Mouse (Mus musculus) bone marrow, adult 2 months (tissue): ENCODE data around the gene Myh14. TPM values are rescaled to one million over a fixed set of nuclear protein-coding genes. Genes with fewer than 3 reads are reported as not detected.

Experiments
- H3K27ac ChIP-seq: fragments of 200-500 bp; 2 replicates; pipeline ENCODE4 v1.5.1; 2012; ENCODE audit warnings: low read depth, mild to moderate bottlenecking, control low read depth, inconsistent platforms, low read length; ENCODE audit not compliant: control insufficient read depth, poor library complexity, insufficient read depth
- H3K4me1 ChIP-seq: fragments of 200-500 bp; 2 replicates; pipeline ENCODE4 v1.6.1; 2011; ENCODE audit warnings: low read length; ENCODE audit not compliant: control insufficient read depth, insufficient read depth
- H3K4me3 ChIP-seq: fragments of 200-500 bp; replicated peaks from 2 replicates; pipeline ENCODE3; 2011; ENCODE audit warnings: mild to moderate bottlenecking, low read depth, low read length, control low read depth; ENCODE audit not compliant: control insufficient read depth
- CTCF ChIP-seq: fragments of 200-500 bp; IDR thresholded peaks from 2 replicates; pipeline ENCODE4 v1.5.1; 2011; ENCODE audit warnings: low read length, control low read depth; ENCODE audit not compliant: control insufficient read depth, insufficient read depth
- POLR2A ChIP-seq: fragments of 200-500 bp; IDR thresholded peaks from 2 replicates; pipeline ENCODE4 v1.6.1; 2011; ENCODE audit warnings: low read depth, mild to moderate bottlenecking, control low read depth, low read length, borderline replicate concordance; ENCODE audit not compliant: control insufficient read depth
- WGBS: fragments of 180-500 bp; shearing (Covaris S2); methylation state at CpG from one replicate; pipeline ENCODE4 v1.1.7; 2018; 5-methylcytosine and 5-hydroxymethylcytosine counted together
- polyA plus RNA-seq: library from polyadenylated mRNA; stranded (reverse); fragments of >200 nt; gene quantifications from 2 replicates; pipeline ENCODE4 v1.2.4, GENCODE M21; 2011; ENCODE audit warnings: low replicate concordance; ENCODE audit not compliant: missing spikeins, insufficient read depth, insufficient read length

Gene Myh14
- polyA plus RNA-seq, 1 experiment, result not detected

- TF ChIP-seq POLR2A (no peak), CTCF (no peak)
- no peak overlapping the region for H3K4me3 ChIP-seq
- H3K4me1 ChIP-seq, result no peaks in the 10 kb centered on the region
- WGBS, result 54% methylated on average over 8 of the region's 8 CpGs
- no peak overlapping the region for H3K27ac ChIP-seq
Measured at GRCm38 (mm10) chr7:44649094-44649610, 21.5 kb downstream of the Myh14 start.

DNA sequence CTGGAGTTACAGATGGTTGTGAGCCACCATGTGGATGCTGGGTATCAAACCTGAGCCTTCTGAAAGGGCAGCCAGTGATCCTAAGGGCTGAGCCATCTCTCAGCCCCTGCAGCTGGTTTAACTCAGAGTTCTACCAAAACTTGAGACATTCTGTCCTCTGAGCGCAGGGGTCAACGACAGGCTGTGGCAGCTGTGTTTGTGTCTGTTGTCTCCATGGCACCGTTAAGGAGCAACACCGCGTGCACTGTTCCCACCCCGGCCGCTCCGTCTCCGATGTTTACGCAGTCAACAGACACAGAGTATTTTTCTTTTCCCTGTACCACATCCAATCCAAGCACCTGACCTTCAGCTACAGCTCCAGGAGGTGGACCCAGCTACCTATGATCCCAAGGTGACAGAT, 22.9 kb downstream of the Myh14 start:
- H3K4me1 ChIP-seq, result no peaks in the 10 kb centered on the region
- WGBS, result 83% methylated on average over 10 of the region's 10 CpGs
- TF ChIP-seq POLR2A (no peak), CTCF (no peak)
- H3K27ac ChIP-seq, result no peak overlapping the region
- no peak overlapping the region for H3K4me3 ChIP-seq

DNA sequence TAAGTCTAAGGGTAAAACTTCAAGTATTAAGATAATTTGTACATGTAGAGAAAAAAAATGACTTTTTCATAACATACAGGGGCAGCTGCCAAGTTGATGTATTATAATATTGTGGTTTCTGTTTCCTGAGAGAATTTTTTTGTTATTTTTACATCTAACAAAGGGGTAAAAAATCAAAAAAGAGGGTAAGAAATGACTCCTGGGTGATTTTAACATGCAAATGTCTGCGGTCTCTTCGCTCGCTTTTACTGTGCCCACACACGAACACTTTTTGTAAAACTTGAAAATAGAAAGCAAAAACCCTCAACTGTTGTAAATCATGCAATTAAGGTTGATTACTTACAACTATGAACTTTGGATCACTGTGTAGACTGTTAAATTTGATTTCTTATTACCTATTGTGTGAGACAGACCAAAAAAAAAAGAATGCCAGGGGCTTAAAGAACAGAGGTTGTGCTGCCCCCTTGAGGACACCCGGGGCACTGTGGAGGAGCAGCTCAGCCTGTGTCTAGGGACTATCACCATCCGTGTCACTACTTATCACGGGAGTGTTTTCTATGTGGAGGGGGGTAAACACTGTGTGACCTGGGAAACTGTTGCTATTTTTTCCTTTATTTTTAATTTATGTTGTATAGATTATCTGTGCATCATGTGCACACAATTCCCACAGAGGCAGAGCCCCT, 23.5 kb downstream of the Myh14 start:
- TF ChIP-seq CTCF (peak; percentile 78), POLR2A (no peak)
- WGBS, result 34% methylated on average over 7 of the region's 7 CpGs
- Histone ChIP-seq H3K27ac (no peak overlapping the region), H3K4me1 (no peaks in the 10 kb centered on the region), H3K4me3 (no peak overlapping the region)

GRCm38 (mm10) chr7:44645951-44646350, 24.7 kb downstream of the Myh14 start:
- no peak overlapping the region for H3K27ac ChIP-seq
- no peaks in the 10 kb centered on the region for H3K4me1 ChIP-seq
- H3K4me3 ChIP-seq, result no peak overlapping the region
- TF ChIP-seq CTCF (no peak), POLR2A (no peak)
- 25% methylated on average over 15 of the region's 15 CpGs for WGBS

DNA sequence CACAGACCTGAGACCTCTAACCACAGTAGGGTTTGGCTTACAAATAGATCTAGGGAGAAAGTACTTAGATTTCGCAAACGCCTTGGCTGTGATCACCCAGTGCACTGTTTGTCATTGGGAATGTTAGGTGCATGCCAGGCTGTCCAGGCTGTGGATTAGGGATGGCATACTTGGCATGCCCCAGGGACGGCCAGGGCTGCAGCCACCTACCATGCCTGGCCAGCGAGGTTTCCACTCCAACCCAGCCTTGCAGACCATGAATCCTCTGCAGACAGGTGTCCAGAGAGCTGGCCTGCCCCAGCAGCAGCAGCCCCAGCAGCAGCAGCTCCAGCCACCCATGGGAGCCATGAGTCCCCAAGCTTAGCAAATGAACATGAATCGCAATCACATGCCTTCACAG, 25.4 kb downstream of the Myh14 start:
- Histone ChIP-seq H3K4me1 (no peaks in the 10 kb centered on the region), H3K4me3 (no peak overlapping the region), H3K27ac (no peak overlapping the region)
- TF ChIP-seq CTCF (no peak), POLR2A (no peak)
- WGBS, result 77% methylated on average over 5 of the region's 5 CpGs

DNA sequence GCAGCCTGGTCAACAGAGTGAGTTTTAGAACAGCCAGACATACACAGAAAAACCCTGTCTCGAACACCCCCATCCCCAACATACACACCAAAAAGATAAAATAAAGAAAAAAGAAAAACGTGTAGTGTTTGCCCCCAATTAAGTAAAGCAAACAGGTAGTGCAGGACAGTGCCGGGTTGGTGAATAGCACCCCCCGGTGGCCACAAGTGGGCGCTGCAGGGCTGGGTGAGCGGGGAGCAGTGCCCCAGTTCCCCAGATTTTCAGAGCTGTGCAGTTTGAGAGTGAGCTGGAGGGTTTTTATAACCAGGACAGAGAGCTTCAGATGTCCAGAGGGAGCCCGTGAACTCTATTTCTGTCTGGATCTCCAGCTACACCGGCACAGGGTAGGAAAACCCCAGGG, 28.8 kb downstream of the Myh14 start:
- TF ChIP-seq CTCF, result peak; percentile 71
- TF ChIP-seq POLR2A, result no peak
- WGBS, result 22% methylated on average over 8 of the region's 8 CpGs
- Histone ChIP-seq H3K4me3 (no peak overlapping the region), H3K27ac (no peak overlapping the region), H3K4me1 (no peaks in the 10 kb centered on the region)

- Histone ChIP-seq H3K27ac (no peak overlapping the region), H3K4me3 (no peak overlapping the region), H3K4me1 (no peaks in the 10 kb centered on the region)
- TF ChIP-seq CTCF (no peak), POLR2A (no peak)
- whole genome bisulfite sequencing, result 19% methylated on average over 25 of the region's 25 CpGs
Measured at GRCm38 (mm10) chr7:44640843-44641605, 29.6 kb downstream of the Myh14 start.

DNA sequence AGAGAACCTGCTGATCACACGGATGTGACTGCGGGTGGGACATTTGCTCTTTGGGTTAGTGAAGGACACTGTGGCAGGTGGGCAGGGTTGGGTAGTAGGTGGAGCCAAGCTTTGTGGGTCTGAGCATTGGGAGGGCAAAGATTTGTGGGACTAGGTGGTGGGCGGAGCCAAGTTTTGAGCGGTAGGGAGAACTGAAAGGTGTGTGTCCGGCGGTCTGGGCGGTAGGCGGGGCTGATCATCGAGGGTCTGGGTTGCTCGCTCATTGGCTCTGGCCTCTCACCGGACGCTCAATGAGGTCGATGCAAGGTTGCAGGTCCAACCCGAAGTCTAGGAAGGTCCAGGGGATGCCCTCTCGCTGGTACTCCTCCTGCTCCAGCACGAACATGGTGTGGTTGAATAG, 32.0 kb downstream of the Myh14 start:
- Histone ChIP-seq H3K4me3 (no peak overlapping the region), H3K4me1 (no peaks in the 10 kb centered on the region), H3K27ac (no peak overlapping the region)
- 8% methylated on average over 16 of the region's 16 CpGs for WGBS
- TF ChIP-seq CTCF (no peak), POLR2A (no peak)

DNA sequence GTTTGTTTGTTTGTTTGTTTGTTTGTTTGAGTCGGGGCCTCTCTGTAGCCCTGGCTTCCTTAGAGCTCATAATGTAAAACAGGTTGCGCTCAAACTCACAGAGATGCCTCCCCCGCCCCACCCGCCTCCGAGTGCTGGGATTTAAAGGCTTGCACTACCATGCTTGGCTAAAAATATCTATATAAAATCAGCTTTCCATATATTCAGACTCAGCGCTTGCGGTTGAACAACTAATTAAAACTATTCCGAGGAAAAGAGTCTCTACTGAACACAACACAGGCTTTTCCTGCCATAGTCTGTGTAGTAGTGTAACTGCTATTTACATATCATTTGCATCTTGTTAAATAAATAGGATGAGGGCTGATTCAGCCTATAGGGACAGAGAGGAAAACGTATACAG, 34.0 kb downstream of the Myh14 start:
- no peak overlapping the region for H3K27ac ChIP-seq
- no peak for TF ChIP-seq CTCF
- TF ChIP-seq POLR2A, result no peak
- 76% methylated on average over 9 of the region's 9 CpGs for WGBS

More for the DNA sequence above, 34.0 kb downstream of the Myh14 start:
- H3K4me3 ChIP-seq, result no peak overlapping the region
- no peaks in the 10 kb centered on the region for H3K4me1 ChIP-seq
